Mouse (Mus musculus): ENCODE measurements around the gene Zbtb9. TPM values are rescaled to one million over a fixed set of nuclear protein-coding genes. Genes with fewer than 3 reads are reported as not detected.

The Zbtb9 gene
- polyA plus RNA-seq, 1 experiment from 2014 or later = 13.7 TPM

- no peaks in the 10 kb centered on the region for H3K27me3 ChIP-seq (ENCODE audit: control insufficient read depth, insufficient read depth, low read length)
- H3K4me3 ChIP-seq (ENCODE audit: low read depth, low read length) = no peak overlapping the region
- no peaks in the 10 kb centered on the region for H3K9me3 ChIP-seq (ENCODE audit: control insufficient read depth, low read length)
- peaks cover 12% of the 10 kb centered on the region for H3K4me1 ChIP-seq (replicated peaks; ENCODE audit: control insufficient read depth, insufficient read depth, low read length)
- DNase-seq (ENCODE audit: low spot score) (no peak), ATAC-seq (replicated peaks; ENCODE audit: low FRiP score) (no peak)
- no peak overlapping the region for H3K9ac ChIP-seq (ENCODE audit: low read length)
- no peak overlapping the region for H3K4me2 ChIP-seq (ENCODE audit: low read depth, low read length, severe bottlenecking)
- H3K36me3 ChIP-seq (ENCODE audit: control insufficient read depth, insufficient read depth, low read length) = no peaks in the 10 kb centered on the region; the same call in 1 of the 2 replicates
- WGBS = 89% methylated on average over 15 of the region's 15 CpGs
- H3K27ac ChIP-seq (ENCODE audit: low read depth, low read length) = no peak overlapping the region
Observed at GRCm38 (mm10) chr17:26936921-26937695, 35.9 kb upstream of the Zbtb9 start.

DNA sequence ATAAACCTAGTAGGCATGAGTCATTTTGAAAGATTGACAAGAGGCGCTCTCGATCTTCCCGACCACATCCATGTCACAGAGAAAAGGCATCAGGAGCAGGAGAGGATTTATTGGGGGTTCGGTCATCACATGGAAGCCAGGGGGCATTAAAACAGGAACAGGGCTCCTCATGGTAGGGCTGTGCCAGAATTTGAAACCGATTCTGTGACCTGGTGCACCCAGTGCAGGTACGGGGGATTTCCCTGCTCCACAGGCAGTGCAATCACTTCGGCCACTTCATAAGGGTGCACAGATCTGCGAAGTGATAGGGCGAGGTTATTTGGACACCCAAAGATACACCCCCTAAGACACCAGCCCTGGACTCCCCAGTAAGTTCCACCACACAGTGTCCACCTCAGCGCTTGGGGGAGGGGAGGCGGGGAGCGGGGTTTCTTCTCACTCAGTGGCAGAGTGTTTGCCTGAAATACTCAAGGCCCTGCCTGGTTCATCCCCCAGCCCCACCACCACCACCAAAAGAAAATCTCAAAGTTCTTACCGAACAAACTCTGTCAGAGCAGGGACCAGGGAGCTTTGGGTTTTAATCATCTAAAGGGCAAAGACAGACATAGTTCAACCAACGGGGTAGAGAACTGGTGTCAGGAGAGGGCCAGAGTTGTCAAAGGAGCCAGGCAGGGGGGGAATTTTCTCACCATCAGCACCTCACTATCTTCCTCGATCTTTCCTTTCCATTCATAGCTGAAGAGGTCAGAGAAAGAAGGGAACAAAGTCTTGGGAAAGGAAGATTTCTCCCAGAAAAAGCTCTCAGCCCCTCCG lies 34.9 kb upstream of the Zbtb9 start:
- H3K4me1 ChIP-seq (replicated peaks; ENCODE audit: control insufficient read depth, insufficient read depth, low read length) = peaks cover 19% of the 10 kb centered on the region
- peak overlapping the region; percentile 94 for H3K4me2 ChIP-seq (ENCODE audit: low read depth, low read length, severe bottlenecking)
- no peaks in the 10 kb centered on the region; the same call in 1 of the 2 replicates for H3K36me3 ChIP-seq (ENCODE audit: control insufficient read depth, insufficient read depth, low read length)
- peak overlapping the region; percentile 77 for H3K9ac ChIP-seq (ENCODE audit: low read length)
- WGBS = 63% methylated on average over 16 of the region's 16 CpGs
- DNase-seq (ENCODE audit: low spot score) (no peak), ATAC-seq (replicated peaks; ENCODE audit: low FRiP score) (no peak)
- no peak overlapping the region for H3K27ac ChIP-seq (ENCODE audit: low read depth, low read length)
- no peaks in the 10 kb centered on the region for H3K27me3 ChIP-seq (ENCODE audit: control insufficient read depth, insufficient read depth, low read length)
- H3K4me3 ChIP-seq (ENCODE audit: low read depth, low read length) = peak overlapping the region; percentile 62
- H3K9me3 ChIP-seq (ENCODE audit: control insufficient read depth, low read length) = no peaks in the 10 kb centered on the region

DNA sequence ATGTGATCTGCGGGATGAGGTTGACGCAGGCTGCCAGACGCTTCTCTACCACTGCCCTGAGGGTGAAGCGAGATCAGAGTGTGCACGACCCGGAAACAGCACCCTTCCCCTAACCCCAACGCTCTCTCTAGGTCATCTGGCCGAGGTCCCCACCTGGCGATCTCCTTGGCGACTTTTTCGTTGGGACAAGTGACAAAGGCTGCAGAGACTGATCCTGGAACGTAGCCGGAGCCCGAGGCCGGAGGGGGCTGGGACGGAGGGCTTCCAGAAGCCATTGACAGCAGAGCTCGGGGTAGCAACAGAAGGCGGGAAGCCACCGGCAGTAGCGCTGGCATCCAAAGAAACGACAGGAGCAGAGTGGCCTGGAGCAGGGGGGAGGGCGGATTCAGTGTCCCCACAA lies 34.2 kb upstream of the Zbtb9 start:
- no peaks in the 10 kb centered on the region for H3K27me3 ChIP-seq (ENCODE audit: control insufficient read depth, insufficient read depth, low read length)
- no peak for DNase-seq (ENCODE audit: low spot score)

DNA sequence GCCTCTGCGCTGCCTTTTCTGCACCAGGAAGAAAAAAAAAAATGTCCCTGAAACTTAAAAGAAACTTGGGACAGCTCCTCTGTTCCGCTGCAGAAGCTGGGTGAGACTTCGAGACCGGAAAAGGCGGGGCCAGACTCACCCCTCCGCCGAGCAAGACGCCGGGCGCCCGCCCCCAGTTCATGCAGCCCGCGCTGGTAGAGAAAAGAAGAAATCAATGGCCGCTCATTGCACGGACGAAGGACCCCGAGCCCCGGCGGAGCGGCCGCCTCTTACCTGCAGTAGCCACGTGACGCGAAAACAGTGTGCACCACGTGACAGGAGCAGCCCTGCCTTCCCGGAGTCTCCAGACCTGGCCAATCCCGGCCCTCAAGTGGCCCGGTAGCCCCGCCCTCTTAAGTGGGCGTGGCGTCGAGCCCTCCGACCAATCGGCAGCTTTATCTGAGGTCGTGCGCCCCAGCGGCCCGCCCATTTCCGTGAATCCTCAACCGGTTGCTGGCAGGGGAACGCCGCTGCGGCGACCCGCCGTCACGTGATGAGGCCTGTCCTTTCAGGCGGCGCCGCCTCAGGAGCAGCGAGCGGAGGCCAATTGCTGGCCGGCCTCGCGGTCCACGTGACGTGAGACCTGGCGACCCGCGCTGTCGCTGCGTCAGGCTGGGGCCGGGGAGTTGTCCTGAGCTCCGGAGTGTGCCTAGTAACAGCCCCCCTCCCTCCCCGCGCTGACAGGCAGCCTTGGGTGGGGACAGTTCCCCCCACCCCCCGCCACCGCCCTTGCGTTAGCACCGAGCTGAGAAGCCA lies 33.6 kb upstream of the Zbtb9 start, which contains the start of gene Cuta:
TSS of gene Cuta (minus strand) at position 392 of the 795 bp plus-strand sequence.
- Histone ChIP-seq H3K4me3 (ENCODE audit: low read depth, low read length) (peak within 1 kb of the TSS; percentile 62), H3K4me2 (ENCODE audit: low read depth, low read length, severe bottlenecking) (peak within 1 kb of the TSS; percentile 94), H3K4me1 (replicated peaks; ENCODE audit: control insufficient read depth, insufficient read depth, low read length) (peaks cover 19% of the 10 kb centered on the region), H3K27ac (ENCODE audit: low read depth, low read length) (peak within 1 kb of the TSS; percentile 89), H3K36me3 (ENCODE audit: control insufficient read depth, insufficient read depth, low read length) (no peaks in the 10 kb centered on the region; the same call in 1 of the 2 replicates), H3K27me3 (ENCODE audit: control insufficient read depth, insufficient read depth, low read length) (no peaks in the 10 kb centered on the region), H3K9me3 (ENCODE audit: control insufficient read depth, low read length) (no peaks in the 10 kb centered on the region), H3K9ac (ENCODE audit: low read length) (peak within 1 kb of the TSS; percentile 77)
- DNase-seq (ENCODE audit: low spot score) = peak; percentile 100
- WGBS = under 1% methylated on average over 69 of the region's 70 CpGs
- ATAC-seq (replicated peaks; ENCODE audit: low FRiP score) = peak; percentile 95

More for the DNA sequence above, 34.2 kb upstream of the Zbtb9 start:
- WGBS = under 1% methylated on average over 22 of the region's 22 CpGs
- Histone ChIP-seq H3K9ac (ENCODE audit: low read length) (peak overlapping the region; percentile 77), H3K9me3 (ENCODE audit: control insufficient read depth, low read length) (no peaks in the 10 kb centered on the region), H3K4me1 (replicated peaks; ENCODE audit: control insufficient read depth, insufficient read depth, low read length) (peaks cover 19% of the 10 kb centered on the region), H3K36me3 (ENCODE audit: control insufficient read depth, insufficient read depth, low read length) (no peaks in the 10 kb centered on the region; the same call in 1 of the 2 replicates), H3K4me3 (ENCODE audit: low read depth, low read length) (peak overlapping the region; percentile 62), H3K4me2 (ENCODE audit: low read depth, low read length, severe bottlenecking) (peak overlapping the region; percentile 94), H3K27ac (ENCODE audit: low read depth, low read length) (peak overlapping the region; percentile 68)
- no peak for ATAC-seq (replicated peaks; ENCODE audit: low FRiP score)

DNA sequence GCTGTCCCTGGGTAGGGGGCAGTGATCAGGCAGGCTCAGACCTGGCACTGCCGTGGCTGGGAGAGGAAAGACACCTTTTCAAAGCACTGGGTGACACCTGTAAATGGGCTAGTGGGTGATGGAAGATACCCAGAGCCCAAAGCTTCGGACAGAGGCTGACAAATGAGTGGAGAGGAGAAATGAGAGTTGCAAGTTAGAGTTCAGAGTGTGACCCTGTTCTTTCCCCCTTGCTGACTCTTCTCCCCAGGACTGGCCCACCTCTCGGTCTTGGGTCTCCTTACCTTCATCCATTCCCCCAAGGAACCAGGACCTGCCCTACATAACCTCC lies 33.0 kb upstream of the Zbtb9 start:
- no peaks in the 10 kb centered on the region; the same call in 1 of the 2 replicates for H3K36me3 ChIP-seq (ENCODE audit: control insufficient read depth, insufficient read depth, low read length)
- peak overlapping the region; percentile 94 for H3K4me2 ChIP-seq (ENCODE audit: low read depth, low read length, severe bottlenecking)
- H3K27ac ChIP-seq (ENCODE audit: low read depth, low read length) = peak overlapping the region; percentile 89
- peak overlapping the region; percentile 62 for H3K4me3 ChIP-seq (ENCODE audit: low read depth, low read length)
- DNase-seq (ENCODE audit: low spot score) = no peak
- peaks cover 19% of the 10 kb centered on the region for H3K4me1 ChIP-seq (replicated peaks; ENCODE audit: control insufficient read depth, insufficient read depth, low read length)
- ATAC-seq (replicated peaks; ENCODE audit: low FRiP score) = no peak
- WGBS = 4% methylated on average over 3 of the region's 3 CpGs
- peak overlapping the region; percentile 67 for H3K9ac ChIP-seq (ENCODE audit: low read length)
- no peaks in the 10 kb centered on the region for H3K9me3 ChIP-seq (ENCODE audit: control insufficient read depth, low read length)
- no peaks in the 10 kb centered on the region for H3K27me3 ChIP-seq (ENCODE audit: control insufficient read depth, insufficient read depth, low read length)

- ATAC-seq (replicated peaks; ENCODE audit: low FRiP score) = no peak
- Histone ChIP-seq H3K4me3 (ENCODE audit: low read depth, low read length) (peak within 1 kb of the TSS; percentile 62), H3K4me2 (ENCODE audit: low read depth, low read length, severe bottlenecking) (peak within 1 kb of the TSS; percentile 94), H3K9me3 (ENCODE audit: control insufficient read depth, low read length) (no peaks in the 10 kb centered on the region), H3K4me1 (replicated peaks; ENCODE audit: control insufficient read depth, insufficient read depth, low read length) (peaks cover 22% of the 10 kb centered on the region), H3K27ac (ENCODE audit: low read depth, low read length) (peak within 1 kb of the TSS; percentile 89), H3K36me3 (ENCODE audit: control insufficient read depth, insufficient read depth, low read length) (no peaks in the 10 kb centered on the region; the same call in 1 of the 2 replicates), H3K9ac (ENCODE audit: low read length) (peak within 1 kb of the TSS; percentile 68), H3K27me3 (ENCODE audit: control insufficient read depth, insufficient read depth, low read length) (no peaks in the 10 kb centered on the region)
- DNase-seq (ENCODE audit: low spot score) = peak; percentile 76
- 1% methylated on average over 19 of the region's 24 CpGs for WGBS
Observed at GRCm38 (mm10) chr17:26941031-26941789, 31.8 kb upstream of the Zbtb9 start, which contains the start of gene Syngap1. TSS of gene Syngap1 (plus strand) at chr17:26941253.

DNA sequence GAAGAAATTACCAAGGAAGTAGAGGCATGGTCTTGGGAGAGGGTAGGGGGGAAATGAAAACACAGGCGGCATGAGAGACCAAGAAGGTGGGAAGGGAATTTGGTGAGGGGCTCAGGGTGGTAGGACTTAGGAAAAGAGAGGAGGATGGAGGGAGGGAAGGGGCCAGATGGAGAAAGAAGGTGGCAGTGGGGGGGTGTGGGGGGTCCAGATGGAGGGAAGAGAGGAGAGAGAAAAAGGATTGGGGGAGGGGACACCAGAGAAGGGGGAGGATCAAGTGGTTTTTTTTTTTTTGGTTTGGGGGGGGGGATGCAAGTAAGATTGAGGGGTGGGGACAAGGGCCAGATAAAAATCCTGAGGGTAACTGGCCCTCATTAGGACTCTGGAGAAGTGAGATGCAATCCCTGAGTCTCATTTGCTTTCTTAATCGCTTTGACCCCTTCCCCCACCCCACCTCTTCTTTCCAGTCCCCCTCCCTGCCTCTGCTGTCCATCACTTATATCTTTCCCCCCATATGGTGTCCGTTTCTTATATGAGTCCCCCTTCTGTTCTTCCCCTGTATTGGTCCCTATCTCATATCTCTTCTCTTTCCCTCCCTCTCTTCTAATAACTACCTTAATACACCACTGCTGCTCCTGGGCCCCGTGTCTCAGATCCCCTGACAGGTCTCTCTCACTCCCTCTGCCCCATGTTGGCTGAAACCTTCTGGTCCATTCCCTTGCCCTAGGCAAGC lies 31.0 kb upstream of the Zbtb9 start:
- ATAC-seq (replicated peaks; ENCODE audit: low FRiP score) (no peak), DNase-seq (ENCODE audit: low spot score) (no peak)
- no peaks in the 10 kb centered on the region; the same call in 1 of the 2 replicates for H3K36me3 ChIP-seq (ENCODE audit: control insufficient read depth, insufficient read depth, low read length)
- no peaks in the 10 kb centered on the region for H3K27me3 ChIP-seq (ENCODE audit: control insufficient read depth, insufficient read depth, low read length)
- no peaks in the 10 kb centered on the region for H3K9me3 ChIP-seq (ENCODE audit: control insufficient read depth, low read length)
- WGBS = 8% methylated on average over 4 of the region's 4 CpGs
- H3K27ac ChIP-seq (ENCODE audit: low read depth, low read length) = peak overlapping the region; percentile 85
- H3K4me2 ChIP-seq (ENCODE audit: low read depth, low read length, severe bottlenecking) = peak overlapping the region; percentile 72
- H3K4me3 ChIP-seq (ENCODE audit: low read depth, low read length) = peak overlapping the region; percentile 47
- H3K9ac ChIP-seq (ENCODE audit: low read length) = peak overlapping the region; percentile 68
- H3K4me1 ChIP-seq (replicated peaks; ENCODE audit: control insufficient read depth, insufficient read depth, low read length) = peaks cover 30% of the 10 kb centered on the region

Data from forebrain, embryonic 11.5 days (tissue).